Mouse (Mus musculus) liver, adult 10 weeks (tissue): ENCODE measurements around the gene Lrrc30. TPM values are rescaled to one million over a fixed set of nuclear protein-coding genes. Genes with fewer than 3 reads are reported as not detected.

Source experiments
- polyA plus RNA-seq: library from polyadenylated mRNA; stranded (reverse); fragments of 350-450 nt; fragmentation: Illumina TruSeq; extraction: RNeasy Lipid Tissue Mini Kit (QIAGEN cat#74804); gene quantifications from one replicate; pipeline ENCODE4 v1.2.3, GENCODE M21; 2014; ENCODE audit warnings: low read depth, low replicate concordance

Lrrc30 gene
- polyA plus RNA-seq: not detected

GRCm38 (mm10) chr17:67632676-67633339, at the start of gene Lrrc30:
Lrrc30 (minus strand) TSS chr17:67632723.

Other genes with a start within 250 kb of the Lrrc30 start
- gene Lama1, start 64.5 kb upstream of the Lrrc30 start, polyA plus RNA-seq: 0.16 TPM